Mouse (Mus musculus) ES-E14 (cell line): ENCODE results near the gene Hmcn2.

Experiments used
- CHD2 ChIP-seq: IDR thresholded peaks from 2 replicates; pipeline ENCODE4 v1.6.1; 2014; ENCODE audit warnings: mild to moderate bottlenecking, low read depth, low read length, inconsistent platforms
- HCFC1 ChIP-seq: IDR thresholded peaks from 2 replicates; pipeline ENCODE4 v1.6.1; 2012; ENCODE audit warnings: low read length, inconsistent platforms, borderline replicate concordance; ENCODE audit not compliant: insufficient read depth
- MAFK ChIP-seq: IDR thresholded peaks from 2 replicates; pipeline ENCODE4 v1.6.1; 2014; ENCODE audit warnings: mild to moderate bottlenecking, low read depth, low read length, inconsistent platforms; ENCODE audit not compliant: insufficient read depth
- ZC3H11A ChIP-seq: IDR thresholded peaks from 2 replicates; pipeline ENCODE4 v1.6.1; 2012; ENCODE audit warnings: low read depth, mild to moderate bottlenecking, inconsistent platforms, low read length, borderline replicate concordance
- ZNF384 ChIP-seq: IDR thresholded peaks from 2 replicates; pipeline ENCODE4 v1.6.1; 2012; ENCODE audit warnings: low read depth, low read length, inconsistent platforms

- TF ChIP-seq HCFC1 (no peak), ZNF384 (no peak), CHD2 (no peak), MAFK (no peak), ZC3H11A (no peak)
Measured at GRCm38 (mm10) chr2:31282266-31282665, 31.9 kb upstream of the Hmcn2 start.
